Mouse (Mus musculus): ENCODE measurements around the gene Apol7e.
"Not testable (repeated sequence)": the region's sequence is repeated elsewhere in the genome, so short reads cannot be mapped to it uniquely, and the experiment has no call there.

The Apol7e gene

DNA sequence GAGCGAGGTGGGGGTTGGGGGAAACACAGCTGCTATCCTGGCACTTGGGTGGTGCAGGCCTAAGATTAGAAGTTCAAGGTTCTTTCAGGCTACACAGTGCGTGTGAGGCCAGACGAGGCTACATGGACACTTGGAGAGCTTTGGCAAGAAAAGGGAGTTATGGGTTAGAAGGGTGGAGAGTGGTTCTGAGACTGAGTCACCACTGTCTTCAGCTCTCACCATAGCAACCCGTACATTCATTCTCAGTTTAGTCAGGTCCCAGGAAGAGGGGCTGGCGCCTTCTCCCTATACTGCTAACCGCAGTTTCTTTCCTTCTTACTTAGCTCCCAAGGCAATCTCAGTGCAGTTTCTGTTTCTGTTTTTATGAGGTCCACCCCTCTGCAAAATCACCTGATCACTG lies 42.9 kb downstream of the Apol7e start:
- CTCF ChIA-PET, result not testable (repeated sequence)

DNA sequence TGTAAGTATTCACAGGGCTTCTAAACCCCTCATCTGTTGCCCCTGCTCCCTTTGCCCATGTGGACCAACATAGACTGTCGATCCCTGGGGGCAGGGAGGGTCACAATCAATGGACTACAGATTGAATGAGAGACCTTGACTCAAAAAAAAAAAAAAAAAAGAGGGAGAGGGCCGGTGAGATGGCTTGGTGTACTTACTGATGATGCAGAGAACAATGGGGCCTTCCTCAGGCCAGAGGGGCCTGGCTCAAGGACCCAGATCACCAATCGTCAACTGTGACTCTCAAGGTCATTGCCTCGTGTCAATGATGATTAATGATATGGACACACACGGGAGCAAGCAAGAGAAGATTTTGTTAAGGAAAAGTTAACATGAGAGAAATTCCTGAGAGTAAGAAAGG lies 46.0 kb downstream of the Apol7e start:
- CTCF ChIA-PET, result interaction anchor here (0.7 kb wide), 1 partner anchor 17 kb away, joined by 3 read pairs; no protein-coding TSS in a partner anchor

DNA sequence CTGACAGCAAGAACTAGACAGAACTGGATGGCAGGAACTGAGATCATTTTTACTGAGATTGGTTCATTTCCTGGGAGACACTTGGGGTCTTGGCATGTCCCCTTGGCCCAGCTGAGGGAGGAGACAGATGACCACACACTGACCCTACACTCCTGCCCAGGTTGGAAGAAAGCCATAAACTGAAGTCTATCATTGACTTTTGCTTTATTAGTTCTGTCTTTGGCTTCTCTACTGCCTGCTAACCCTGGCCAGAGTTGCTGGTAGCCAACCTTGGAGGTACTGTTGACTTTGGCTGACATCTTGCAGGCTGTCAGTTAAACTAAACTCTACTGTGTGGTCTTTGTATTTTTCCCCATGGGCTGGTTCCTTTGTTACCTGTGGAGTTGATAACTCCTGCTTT lies 46.4 kb downstream of the Apol7e start:
- CTCF ChIA-PET, result interaction anchor here (0.7 kb wide), 1 partner anchor 17 kb away, joined by 3 read pairs; no protein-coding TSS in a partner anchor

DNA sequence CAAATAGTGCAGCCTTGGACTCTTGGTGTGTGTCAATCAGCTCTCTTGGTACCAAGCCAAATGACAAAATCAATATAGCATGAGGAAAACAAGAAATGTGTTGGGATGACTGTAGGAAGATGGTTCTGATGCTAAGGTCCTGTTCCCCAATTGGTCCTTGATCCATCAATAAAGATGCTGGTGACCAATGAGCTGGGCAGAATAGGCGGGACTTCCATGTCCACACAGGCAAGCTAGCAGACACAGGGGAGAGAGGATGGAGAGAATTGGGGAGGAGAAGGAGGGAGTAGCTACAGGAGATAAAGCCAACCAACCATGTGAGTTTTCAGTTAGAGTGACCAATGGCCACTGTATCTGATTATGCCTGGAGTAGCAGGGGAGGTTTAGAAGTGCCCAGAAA lies 47.7 kb downstream of the Apol7e start:
- CTCF ChIA-PET, result no interaction called here

DNA sequence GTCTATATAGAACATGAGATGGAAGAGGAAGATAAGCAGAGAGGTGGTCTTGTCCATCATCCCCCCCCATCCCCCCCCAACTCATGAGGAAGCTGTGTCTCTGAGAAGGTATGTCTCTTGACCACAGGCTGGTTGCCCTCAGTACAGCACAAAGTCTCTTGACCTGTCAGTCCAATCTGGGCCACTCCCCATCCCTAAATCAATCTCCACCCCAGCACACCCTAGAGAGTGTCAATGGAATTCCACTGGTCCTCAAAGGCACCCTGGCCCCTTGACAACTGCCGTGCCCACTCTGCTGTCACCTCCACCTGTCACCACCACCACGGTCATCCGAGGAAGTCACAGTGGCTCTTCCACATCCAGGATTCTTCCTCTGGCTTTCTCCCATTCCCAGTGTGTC lies 49.8 kb downstream of the Apol7e start:
- CTCF ChIA-PET, result no interaction called here

DNA sequence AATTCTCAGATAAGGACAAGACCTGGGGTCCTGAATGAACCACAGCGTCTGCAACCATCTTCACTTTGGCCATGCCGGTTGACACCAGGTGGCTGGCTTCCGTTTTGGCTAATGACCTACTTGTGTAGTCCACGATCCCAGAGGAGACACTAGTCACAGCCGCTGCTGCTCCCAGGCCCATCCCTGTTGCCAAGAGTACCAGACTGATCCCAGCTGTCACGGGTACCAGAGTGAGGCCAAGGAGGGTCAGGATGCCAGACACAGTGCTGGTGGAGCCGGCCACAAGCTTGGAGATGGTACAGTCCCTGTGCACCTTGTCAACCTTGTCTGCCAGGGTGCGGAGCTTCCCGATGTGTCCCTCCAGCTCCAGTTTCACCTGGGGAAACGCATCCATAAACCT lies 51.1 kb downstream of the Apol7e start:
- CTCF ChIA-PET, result interaction anchor here (0.6 to 0.7 kb wide), 2 partner anchors 17 to 1564 kb away, joined by 3 to 4 read pairs; no protein-coding TSS in a partner anchor

DNA sequence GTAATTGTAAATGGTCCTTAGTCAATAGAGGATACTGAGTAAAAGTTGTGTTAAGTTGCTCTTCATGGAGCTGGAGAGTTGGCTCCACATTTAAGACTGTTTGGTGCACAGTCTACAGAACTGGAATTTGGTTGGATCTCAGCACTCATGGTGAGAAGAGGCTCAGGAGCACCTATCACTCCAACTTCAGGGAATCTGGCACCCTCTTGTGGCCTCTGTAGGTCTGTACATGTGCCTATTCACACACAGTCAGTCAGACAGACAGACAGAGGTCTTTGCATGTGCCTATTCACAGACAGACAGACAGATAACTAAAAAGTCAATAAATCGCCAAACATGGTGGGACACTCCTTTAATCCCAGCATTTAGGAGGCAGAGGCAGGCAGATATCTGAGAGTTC lies 51.8 kb downstream of the Apol7e start:
- CTCF ChIA-PET, result no interaction called here

DNA sequence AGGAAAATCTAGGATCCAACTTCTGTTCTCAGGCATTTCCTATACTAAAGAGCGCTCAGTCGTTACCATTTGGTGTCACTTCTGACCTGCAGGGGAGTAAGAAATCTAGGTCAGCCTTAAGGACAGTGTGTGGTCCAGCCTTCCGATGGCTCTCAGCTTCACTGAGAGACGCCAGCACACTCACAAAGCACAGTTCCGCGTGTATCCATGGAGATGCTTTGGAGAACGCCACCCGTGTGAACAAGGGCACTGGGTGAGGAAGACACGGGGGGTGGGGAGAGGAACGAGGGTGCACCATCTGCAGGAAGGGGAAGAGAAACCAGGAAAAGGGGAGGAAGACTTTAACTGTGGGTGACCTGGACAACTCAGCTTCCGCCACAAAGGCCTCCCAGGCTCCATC lies 53.8 kb downstream of the Apol7e start:
- CTCF ChIA-PET, result no interaction called here

DNA sequence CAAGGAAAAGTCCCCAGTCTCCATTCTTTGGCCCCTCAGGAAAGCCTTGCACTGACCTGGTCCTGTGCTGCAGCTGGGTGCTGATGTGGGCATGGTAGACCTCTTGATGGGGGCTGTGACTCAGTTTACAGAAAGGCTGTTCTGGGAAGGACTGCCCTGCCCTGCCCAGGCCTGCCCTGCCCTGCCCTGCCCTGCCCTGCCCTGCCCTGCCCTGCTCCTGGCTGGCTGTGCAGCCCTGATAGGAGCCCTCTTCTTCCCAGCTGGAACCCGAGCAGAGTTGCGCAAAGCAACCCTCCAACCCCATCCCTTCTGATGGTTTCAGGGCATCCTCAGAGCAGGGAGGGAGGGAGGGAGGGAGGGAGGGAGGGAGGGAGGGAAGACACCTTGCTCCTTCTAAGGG lies 56.5 kb downstream of the Apol7e start:
- CTCF ChIA-PET, result no interaction called here

DNA sequence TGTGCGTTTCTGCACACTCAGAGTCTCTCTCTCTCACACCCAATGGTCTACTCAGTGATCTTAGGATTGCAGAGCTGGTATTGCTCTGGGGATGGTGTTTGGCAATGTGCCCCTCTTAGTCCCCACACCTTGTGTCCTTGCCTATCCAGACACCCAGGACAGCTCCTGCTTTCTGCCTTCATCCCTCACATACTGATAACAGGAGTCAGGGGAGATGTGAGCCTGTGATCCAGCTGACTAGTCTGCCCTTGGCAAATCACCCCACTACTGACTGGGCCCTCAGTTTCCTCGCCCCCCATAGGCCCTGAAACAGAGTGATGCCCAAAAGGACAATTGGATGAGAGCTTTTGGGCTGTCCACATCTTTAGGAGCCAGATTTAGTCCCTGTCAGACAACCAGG lies 57.4 kb downstream of the Apol7e start:
- CTCF ChIA-PET, result interaction anchor here (0.7 kb wide), 1 partner anchor 147 kb away, joined by 3 read pairs; no protein-coding TSS in a partner anchor

DNA sequence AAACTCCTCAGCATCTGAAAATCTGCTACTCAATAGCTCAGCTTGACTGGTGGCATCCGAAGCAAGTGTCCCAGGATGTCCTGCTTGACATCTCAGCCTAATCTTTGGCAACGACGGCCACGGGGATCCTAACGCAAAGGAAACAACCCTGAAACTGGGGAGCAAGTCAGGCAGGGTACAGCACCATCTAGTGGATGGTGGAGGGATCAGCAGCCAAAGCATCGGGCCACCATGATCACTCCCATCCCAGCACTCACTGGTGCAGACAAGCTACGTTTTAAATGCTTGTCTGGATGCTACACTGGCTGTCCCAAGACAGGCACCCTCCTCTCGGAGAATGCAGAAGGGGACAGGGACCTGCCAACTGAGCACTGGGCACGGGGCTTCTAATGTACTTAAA lies 58.2 kb downstream of the Apol7e start, which contains the start of gene Apol8:
TSS of gene Apol8 (minus strand) at position 156 of the 400 bp plus-strand sequence.
- CTCF ChIA-PET, result interaction anchor here (0.7 to 1.3 kb wide), 2 partner anchors 14 to 60 kb away, joined by 3 to 6 read pairs; no protein-coding TSS in a partner anchor

DNA sequence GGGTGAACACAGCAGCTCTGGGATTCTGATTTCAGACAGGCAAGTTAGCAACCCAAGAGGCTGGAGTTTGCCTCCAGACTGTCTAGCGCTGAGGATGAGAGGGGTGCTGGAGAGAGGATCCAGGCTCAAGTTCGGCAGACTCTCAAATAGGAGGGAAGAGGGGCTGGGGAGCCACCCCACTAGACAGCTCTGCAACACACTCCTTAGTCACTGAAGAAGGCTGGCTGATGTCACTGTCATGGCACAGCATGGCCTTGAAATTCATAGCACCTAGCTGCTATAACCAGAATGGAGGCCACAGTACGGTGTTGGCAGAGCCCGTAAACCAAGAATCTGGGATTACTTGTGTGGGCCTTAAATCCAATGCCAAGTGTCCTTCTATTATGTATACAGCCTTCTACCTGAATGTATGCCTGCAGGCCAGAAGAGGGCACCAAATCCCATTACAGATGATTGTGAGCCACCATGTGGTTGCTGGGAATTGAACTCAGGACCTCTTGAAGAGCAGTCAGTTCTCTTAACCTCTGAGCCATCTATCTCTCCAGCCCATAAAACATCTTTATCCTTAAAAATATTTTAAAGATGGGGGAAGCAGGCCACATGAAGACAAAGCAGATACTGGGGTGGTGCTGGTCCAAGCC lies 59.0 kb downstream of the Apol7e start:
- CTCF ChIA-PET, result interaction anchor here (1.3 kb wide), 1 partner anchor 13 kb away, joined by 6 read pairs; no protein-coding TSS in a partner anchor

DNA sequence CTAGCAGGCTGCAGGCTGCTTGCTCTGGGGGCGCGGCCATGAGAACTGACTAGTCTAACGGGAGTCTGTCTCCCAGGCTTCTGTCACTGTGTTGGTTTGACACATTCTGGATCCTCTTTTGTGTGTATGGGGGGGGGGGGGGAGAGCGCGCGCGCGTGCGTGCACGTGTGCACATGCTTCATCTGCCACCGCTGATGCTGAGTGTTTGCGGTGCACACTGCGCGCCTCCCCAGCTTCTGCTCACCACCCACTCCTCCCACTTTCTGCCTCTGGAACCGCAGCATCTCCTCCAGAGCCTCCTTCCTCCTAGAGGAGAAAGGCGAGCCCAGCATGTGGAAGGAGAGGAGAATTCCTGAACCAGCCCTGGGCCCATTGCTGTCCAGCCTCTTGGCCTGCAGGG lies 61.4 kb downstream of the Apol7e start:
- CTCF ChIA-PET, result interaction anchor here (0.6 to 1.4 kb wide), 5 partner anchors 9 to 427 kb away, joined by 3 to 18 read pairs (median 7); no protein-coding TSS in a partner anchor

DNA sequence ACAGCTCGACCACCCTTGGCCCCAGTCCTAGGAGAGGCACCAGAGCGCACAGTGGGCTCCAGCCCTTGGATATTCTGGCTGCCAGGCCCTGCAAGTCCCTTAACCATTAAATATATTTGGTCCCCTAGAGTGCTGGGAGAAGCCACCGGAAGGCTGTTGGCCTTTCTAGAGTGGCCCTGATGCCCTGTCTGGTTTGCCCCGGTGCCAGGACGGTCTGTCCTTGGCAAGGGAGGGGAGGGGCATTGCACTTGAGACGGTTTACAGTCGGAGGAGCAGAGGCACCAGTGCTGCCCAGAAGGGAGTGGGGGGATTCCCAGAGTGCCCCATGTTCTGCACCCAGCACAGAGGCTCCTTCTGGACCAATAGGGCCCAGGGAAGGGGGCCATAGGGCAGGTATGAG lies 62.4 kb downstream of the Apol7e start:
- CTCF ChIA-PET, result interaction anchor here (0.6 to 1.4 kb wide), 3 partner anchors 8 to 14 kb away, joined by 3 to 18 read pairs (median 3); no protein-coding TSS in a partner anchor

DNA sequence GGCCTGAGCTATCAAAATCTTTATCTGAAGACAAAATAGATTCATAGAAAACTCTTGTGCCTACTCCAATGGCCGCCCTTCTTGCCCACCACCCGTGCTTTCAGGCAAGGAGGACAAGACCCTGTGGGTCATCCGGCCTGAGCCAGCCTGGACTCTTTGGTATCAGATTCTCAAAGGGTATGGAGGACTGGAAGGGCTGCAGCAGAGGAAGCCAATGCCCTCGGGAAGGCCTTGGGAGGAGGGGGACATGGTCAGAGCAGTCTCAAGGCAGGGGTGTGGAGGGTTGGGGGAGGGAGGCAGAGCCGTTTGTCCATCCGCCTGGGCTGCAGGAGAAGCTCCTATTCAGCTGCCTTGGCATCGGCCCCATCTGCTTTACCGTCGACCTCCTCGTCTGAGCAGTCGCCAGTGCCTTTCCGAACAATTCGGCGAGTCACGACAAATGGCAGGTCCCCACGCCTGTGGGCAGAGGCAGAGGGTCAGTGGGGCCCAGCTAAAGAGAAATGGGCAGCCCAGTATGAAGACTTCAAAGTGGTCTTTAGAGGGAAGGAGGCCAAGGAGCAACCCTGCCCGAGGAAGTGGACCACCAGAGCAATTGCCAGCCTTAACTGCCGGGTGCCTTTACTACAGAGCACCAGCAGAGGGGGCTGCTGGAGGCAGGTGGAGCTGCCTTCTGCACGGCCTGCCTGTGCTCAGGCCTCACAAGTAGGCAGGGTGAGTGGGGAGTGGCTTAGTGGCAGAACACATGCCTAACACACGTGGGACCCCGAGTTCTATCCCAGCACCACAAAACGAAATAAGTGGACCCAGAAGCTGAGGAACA lies 63.1 kb downstream of the Apol7e start:
- CTCF ChIA-PET, result interaction anchor here (0.5 to 1.2 kb wide), 5 partner anchors 13 to 128 kb away, joined by 3 read pairs; no protein-coding TSS in a partner anchor

DNA sequence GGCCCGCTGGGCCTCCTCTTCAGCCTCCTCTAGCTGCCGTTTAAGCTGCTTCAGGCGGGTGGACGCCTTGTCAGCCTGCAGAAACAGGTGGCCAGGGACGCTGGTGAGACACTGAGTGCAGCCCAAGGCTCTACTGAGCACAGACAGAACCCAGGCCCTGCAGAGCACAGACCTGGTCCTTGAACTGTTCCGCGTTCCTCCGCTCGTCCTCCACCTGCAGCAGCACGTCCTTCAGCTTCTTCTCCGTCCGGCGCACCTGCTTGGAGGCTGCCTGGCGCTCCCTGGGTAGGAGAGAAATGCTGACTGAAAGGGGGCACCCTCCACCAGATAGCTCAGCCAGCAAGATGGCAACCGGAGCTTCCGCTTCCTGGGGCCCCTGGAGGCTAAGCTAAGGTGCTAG lies 64.4 kb downstream of the Apol7e start:
- CTCF ChIA-PET, result interaction anchor here (1.2 kb wide), 1 partner anchor 13 kb away, joined by 3 read pairs; no protein-coding TSS in a partner anchor

DNA sequence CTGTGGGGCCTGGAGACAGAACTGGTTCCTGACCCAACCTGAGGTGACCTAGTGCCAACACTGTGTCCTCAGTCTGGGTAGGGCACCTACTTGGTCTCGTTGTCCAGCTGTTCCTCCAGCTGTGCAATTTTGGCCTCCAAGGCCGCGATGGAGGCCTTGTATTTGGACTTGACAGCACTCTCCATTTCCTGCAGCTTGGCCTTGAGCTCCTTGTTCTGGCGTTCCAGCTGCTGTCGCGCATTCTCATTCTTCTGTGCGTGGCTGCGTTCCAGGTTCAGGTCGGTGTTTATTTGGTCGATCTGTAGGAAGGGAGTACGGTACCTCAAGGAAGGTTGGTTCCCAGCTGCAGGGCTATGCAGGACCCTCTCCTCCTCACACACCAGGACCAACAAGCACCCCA lies 65.0 kb downstream of the Apol7e start:
- CTCF ChIA-PET, result interaction anchor here (0.6 kb wide), 1 partner anchor 1084 kb away, joined by 4 read pairs; no protein-coding TSS in a partner anchor

DNA sequence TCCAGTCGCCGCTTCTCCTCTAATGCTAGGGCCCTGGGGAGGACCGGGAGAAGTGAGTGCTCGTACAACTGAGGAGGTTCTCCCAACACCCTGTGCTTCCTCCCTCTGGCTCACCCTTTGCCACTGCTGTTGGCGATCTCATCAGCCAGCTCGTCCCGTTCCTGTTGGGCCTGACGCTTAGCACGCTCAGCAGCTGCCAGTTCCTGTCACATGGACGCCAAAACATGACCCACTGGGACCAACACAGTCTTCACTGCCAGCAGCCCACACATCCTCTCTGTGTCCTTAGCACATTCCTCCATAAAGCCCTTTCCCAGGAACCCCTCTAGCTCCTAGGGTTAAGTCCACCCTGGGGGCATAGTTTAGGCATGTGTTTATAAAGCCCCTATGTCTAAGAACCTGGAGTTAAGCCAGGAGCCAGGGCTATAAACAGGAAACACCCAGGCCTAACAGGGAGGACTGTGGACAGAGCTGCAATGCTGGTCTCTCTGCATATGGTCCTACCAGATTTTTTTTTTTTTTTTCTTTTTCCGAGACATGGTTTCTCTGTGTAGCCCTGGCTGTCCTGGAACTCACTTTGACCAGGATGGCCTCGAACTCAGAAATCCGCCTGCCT lies 65.8 kb downstream of the Apol7e start:
- CTCF ChIA-PET, result no interaction called here

DNA sequence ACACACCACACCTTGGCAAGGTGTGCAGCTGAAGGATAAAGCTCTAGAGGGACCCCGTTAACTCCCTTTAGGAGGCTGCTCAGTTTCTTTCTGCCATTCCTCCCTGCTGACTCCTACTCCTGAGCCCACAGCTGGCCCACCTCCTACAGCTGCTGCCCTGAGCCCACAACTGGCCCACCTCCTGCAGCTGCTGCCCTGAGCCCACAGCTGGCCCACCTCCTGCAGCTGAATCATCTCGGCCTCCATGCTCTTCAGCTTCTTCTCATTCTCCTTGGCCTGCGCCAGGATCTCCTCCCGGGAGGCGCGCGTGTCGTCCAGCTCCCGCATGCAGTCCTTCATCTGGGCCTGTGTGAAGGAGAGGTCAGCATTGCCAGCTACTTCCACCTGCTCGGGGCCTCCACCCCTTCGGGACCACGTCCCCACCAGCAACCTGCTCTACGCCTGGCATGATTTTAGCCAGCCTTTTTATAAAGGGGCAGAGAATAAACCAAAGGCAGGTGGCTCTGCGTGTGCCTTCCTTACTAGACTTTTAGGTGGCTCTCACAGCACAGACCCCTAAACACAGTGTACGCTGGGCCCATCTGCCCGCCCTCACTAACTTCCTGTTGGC lies 66.9 kb downstream of the Apol7e start:
- CTCF ChIA-PET, result no interaction called here

DNA sequence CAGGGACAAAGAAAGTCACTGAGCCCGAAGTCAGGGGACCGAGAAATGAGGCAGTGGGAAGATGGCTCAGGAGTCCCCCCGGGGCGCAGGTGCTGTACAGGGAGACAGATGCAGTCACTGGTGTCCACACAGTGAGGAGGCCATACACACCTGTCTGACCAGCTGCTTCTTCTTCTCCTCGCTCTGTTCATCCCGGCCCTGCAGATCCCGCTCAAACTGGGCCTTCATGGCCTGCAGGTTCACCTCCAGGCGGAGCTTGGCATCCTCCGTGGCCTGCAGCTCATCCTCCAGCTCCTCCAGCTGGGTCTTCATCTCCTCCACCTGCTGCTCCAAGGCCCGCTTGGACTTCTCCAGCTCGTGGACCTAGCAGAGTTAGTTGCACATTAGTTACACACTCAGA lies 68.3 kb downstream of the Apol7e start:
- CTCF ChIA-PET, result no interaction called here

Data from spleen, embryonic (tissue).